Mouse (Mus musculus) embryonic fibroblast, embryonic 13.5 days (primary cell): ENCODE data around the gene Sdhaf3. TPM values are rescaled to one million over a fixed set of nuclear protein-coding genes. Genes with fewer than 3 reads are reported as not detected.

Source experiments
- H3K27ac ChIP-seq: 2 replicates; pipeline ENCODE4 v1.5.1; 2012; ENCODE audit warnings: low read length, control low read depth, inconsistent platforms; ENCODE audit not compliant: insufficient read depth
- H3K4me1 ChIP-seq: 2 replicates; pipeline ENCODE4 v1.6.1; 2011; ENCODE audit warnings: low read length; ENCODE audit not compliant: control insufficient read depth, insufficient read depth
- H3K4me3 ChIP-seq: 2 replicates; pipeline ENCODE4 v1.5.1; 2011; ENCODE audit warnings: mild to moderate bottlenecking, control low read depth, low read length; ENCODE audit not compliant: insufficient read depth
- CTCF ChIP-seq: IDR thresholded peaks from 2 replicates; pipeline ENCODE4 v1.5.1; 2011; ENCODE audit warnings: mild to moderate bottlenecking, control low read depth, low read length, moderate library complexity, borderline replicate concordance; ENCODE audit not compliant: insufficient read depth
- POLR2A ChIP-seq: IDR thresholded peaks from 2 replicates; pipeline ENCODE4 v1.6.1; 2011; ENCODE audit warnings: low read depth, mild to moderate bottlenecking, control low read depth, low read length, moderate library complexity
- polyA plus RNA-seq: library from polyadenylated mRNA; stranded (reverse); fragments of >200 nt; gene quantifications from 2 replicates; pipeline ENCODE4 v1.2.4, GENCODE M21; 2011; ENCODE audit warnings: low read depth; ENCODE audit not compliant: missing spikeins, insufficient read length

The Sdhaf3 gene
- polyA plus RNA-seq, 1 experiment = 3.8 TPM

- H3K4me1 ChIP-seq = no peaks in the 10 kb centered on the region
- no peak overlapping the region for H3K4me3 ChIP-seq
- TF ChIP-seq POLR2A (no peak), CTCF (no peak)
- H3K27ac ChIP-seq = no peak overlapping the region
Observed at GRCm38 (mm10) chr6:7062819-7063218, 107.0 kb downstream of the Sdhaf3 start.

DNA sequence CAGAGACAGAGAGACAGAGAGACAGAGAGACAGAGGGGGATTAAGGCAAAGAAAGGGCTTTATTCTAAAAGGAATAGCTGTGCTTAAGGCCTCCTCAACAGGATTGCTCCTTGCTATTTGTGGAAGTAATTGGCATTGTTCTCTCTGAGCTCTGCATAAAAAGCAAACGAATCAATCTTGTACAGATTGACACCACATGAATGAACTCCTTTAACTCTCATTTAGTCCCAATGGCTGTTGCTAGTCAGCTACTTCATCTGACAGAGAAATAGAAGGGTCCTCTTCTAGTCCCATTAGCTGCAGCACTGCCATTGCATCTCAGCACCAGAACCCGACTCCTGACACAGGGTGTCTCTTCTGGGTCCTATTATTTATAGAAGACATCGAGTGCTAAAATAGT is 113.0 kb downstream of the Sdhaf3 start:
- Histone ChIP-seq H3K4me1 (no peaks in the 10 kb centered on the region), H3K27ac (no peak overlapping the region), H3K4me3 (no peak overlapping the region)
- TF ChIP-seq POLR2A (no peak), CTCF (no peak)

- H3K4me3 ChIP-seq = no peak overlapping the region
- TF ChIP-seq CTCF = no peak
- TF ChIP-seq POLR2A = no peak
- H3K4me1 ChIP-seq = no peaks in the 10 kb centered on the region
- H3K27ac ChIP-seq = no peak overlapping the region
Observed at GRCm38 (mm10) chr6:7069463-7069862, 113.7 kb downstream of the Sdhaf3 start.

DNA sequence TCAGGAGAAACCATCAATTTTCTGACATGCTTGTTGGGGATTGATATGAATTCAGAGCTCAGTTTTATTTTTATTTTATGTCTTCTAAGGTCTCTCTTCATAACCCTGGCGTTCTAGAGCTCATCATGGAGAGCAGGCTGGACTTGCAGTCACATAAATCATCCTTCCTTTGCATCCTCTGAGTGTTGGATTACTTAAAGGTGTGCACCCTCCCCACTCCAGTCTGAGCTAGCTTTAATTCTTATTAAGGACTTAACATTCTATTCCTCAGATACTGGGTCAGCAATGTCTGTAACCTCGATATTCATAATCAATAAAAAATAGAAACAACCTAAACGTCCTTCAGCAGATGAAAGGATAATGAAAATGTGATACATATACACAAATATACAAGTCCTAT is 126.2 kb downstream of the Sdhaf3 start:
- no peak overlapping the region for H3K27ac ChIP-seq
- no peaks in the 10 kb centered on the region for H3K4me1 ChIP-seq
- no peak for TF ChIP-seq CTCF
- no peak for TF ChIP-seq POLR2A
- H3K4me3 ChIP-seq = no peak overlapping the region

GRCm38 (mm10) chr6:7082467-7083259 is 126.9 kb downstream of the Sdhaf3 start:
- Histone ChIP-seq H3K4me1 (no peaks in the 10 kb centered on the region), H3K4me3 (no peak overlapping the region), H3K27ac (no peak overlapping the region)
- no peak for TF ChIP-seq POLR2A
- TF ChIP-seq CTCF = no peak

GRCm38 (mm10) chr6:7083661-7084060 is 127.9 kb downstream of the Sdhaf3 start:
- H3K4me1 ChIP-seq = no peaks in the 10 kb centered on the region
- no peak overlapping the region for H3K27ac ChIP-seq
- no peak overlapping the region for H3K4me3 ChIP-seq
- no peak for TF ChIP-seq CTCF
- TF ChIP-seq POLR2A = no peak

DNA sequence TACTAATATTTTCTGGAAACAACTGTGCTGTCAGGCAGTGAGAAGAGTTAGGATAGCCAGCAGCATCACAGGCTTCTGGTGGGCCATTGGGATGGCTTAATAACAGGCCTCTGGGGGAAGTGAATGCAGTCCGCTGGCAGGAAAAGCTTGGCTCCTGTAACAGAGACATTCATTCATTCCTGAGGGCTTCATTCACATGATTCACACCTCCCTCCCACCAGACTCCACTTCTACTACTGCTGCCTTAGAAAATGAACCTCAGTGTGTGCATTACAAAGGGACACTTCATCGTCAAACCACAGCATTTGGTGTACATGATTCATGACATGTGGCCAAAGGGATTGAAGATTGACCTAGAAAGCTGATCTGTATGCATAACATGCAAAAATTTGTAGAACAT is 128.6 kb downstream of the Sdhaf3 start:
- Histone ChIP-seq H3K27ac (no peak overlapping the region), H3K4me1 (no peaks in the 10 kb centered on the region), H3K4me3 (no peak overlapping the region)
- TF ChIP-seq POLR2A (no peak), CTCF (no peak)

- no peak for TF ChIP-seq POLR2A
- no peak for TF ChIP-seq CTCF
- H3K4me1 ChIP-seq = no peaks in the 10 kb centered on the region
- no peak overlapping the region for H3K4me3 ChIP-seq
- no peak overlapping the region for H3K27ac ChIP-seq
Observed at GRCm38 (mm10) chr6:7085506-7085905, 129.7 kb downstream of the Sdhaf3 start.

- Histone ChIP-seq H3K4me3 (no peak overlapping the region), H3K27ac (no peak overlapping the region), H3K4me1 (no peaks in the 10 kb centered on the region)
- no peak for TF ChIP-seq CTCF
- no peak for TF ChIP-seq POLR2A
Observed at GRCm38 (mm10) chr6:7092094-7092493, 136.3 kb downstream of the Sdhaf3 start.

Other genes with a start within 250 kb of the Sdhaf3 start
- 1.0 TPM in 1 of 2 replicates, not detected in the other for gene Dlx6, start 92.7 kb upstream of the Sdhaf3 start, polyA plus RNA-seq
- 0.62 and 1.2 TPM in 2 replicates for gene Dlx5, start 73.9 kb upstream of the Sdhaf3 start, polyA plus RNA-seq